Mouse (Mus musculus): ENCODE data around the gene Vmn1r185. TPM values are rescaled to one million over a fixed set of nuclear protein-coding genes. Genes with fewer than 3 reads are reported as not detected.
"Not testable (repeated sequence)": the region's sequence is repeated elsewhere in the genome, so short reads cannot be mapped to it uniquely, and the experiment has no call there.

The Vmn1r185 gene
- polyA plus RNA-seq (2012; ENCODE audit: insufficient read depth, low replicate concordance), result not detected in 2 replicates

GRCm38 (mm10) chr7:26618364-26618763 is at the start of gene Vmn1r185:
Vmn1r185 (minus strand) TSS chr7:26618464.
- not testable (repeated sequence) for H3K36me3 ChIP-seq (replicated peaks; ENCODE audit: low read length); H3K4me1 ChIP-seq; H3K27me3 ChIP-seq (replicated peaks); H3K9me3 ChIP-seq; H3K4me3 ChIP-seq (replicated peaks)

GRCm38 (mm10) chr7:26667466-26667865 is 49.2 kb upstream of the Vmn1r185 start:
- H3K27me3 ChIP-seq (replicated peaks); H3K4me1 ChIP-seq; H3K36me3 ChIP-seq (replicated peaks; ENCODE audit: low read length); H3K4me3 ChIP-seq (replicated peaks): not testable (repeated sequence)
- peaks cover 11% of the 10 kb centered on the region; the same call in 1 of the 2 replicates for H3K9me3 ChIP-seq

- Histone ChIP-seq H3K4me1 (no peaks in the 10 kb centered on the region), H3K36me3 (replicated peaks; ENCODE audit: low read length) (no peaks in the 10 kb centered on the region), H3K27me3 (replicated peaks) (no peaks in the 10 kb centered on the region), H3K4me3 (replicated peaks) (no peak overlapping the region), H3K9me3 (peaks cover 22% of the 10 kb centered on the region)
- TF ChIP-seq GATA1 (IDR thresholded peaks at IDR 0.05; ENCODE audit: borderline replicate concordance, low read length) (no peak), FLI1 (IDR thresholded peaks at IDR 0.05; ENCODE audit: low read length) (no peak)
These were observed 47.7 kb upstream of the Vmn1r185 start for GRCm38 (mm10) chr7:26666011-26666410.

GRCm38 (mm10) chr7:26589774-26590173 is 28.5 kb downstream of the Vmn1r185 start:
- H3K36me3 ChIP-seq (replicated peaks; ENCODE audit: low read length), result no peaks in the 10 kb centered on the region
- no peak overlapping the region for H3K4me3 ChIP-seq (replicated peaks)
- TF ChIP-seq FLI1 (IDR thresholded peaks at IDR 0.05; ENCODE audit: low read length) (no peak), GATA1 (IDR thresholded peaks at IDR 0.05; ENCODE audit: borderline replicate concordance, low read length) (no peak)
- no peaks in the 10 kb centered on the region for H3K4me1 ChIP-seq
- no peaks in the 10 kb centered on the region for H3K27me3 ChIP-seq (replicated peaks)
- peaks cover 3% of the 10 kb centered on the region; the same call in 1 of the 2 replicates for H3K9me3 ChIP-seq

GRCm38 (mm10) chr7:26589077-26589476 is 29.2 kb downstream of the Vmn1r185 start:
- Histone ChIP-seq H3K27me3 (replicated peaks) (no peaks in the 10 kb centered on the region), H3K4me1 (no peaks in the 10 kb centered on the region), H3K9me3 (peaks cover 3% of the 10 kb centered on the region; the same call in 1 of the 2 replicates), H3K36me3 (replicated peaks; ENCODE audit: low read length) (no peaks in the 10 kb centered on the region), H3K4me3 (replicated peaks) (no peak overlapping the region)
- no peak for TF ChIP-seq GATA1 (IDR thresholded peaks at IDR 0.05; ENCODE audit: borderline replicate concordance, low read length)
- no peak for TF ChIP-seq FLI1 (IDR thresholded peaks at IDR 0.05; ENCODE audit: low read length)

Other genes with a start within 250 kb of the Vmn1r185 start
- gene Nlrp9c, start 214.8 kb downstream of the Vmn1r185 start, polyA plus RNA-seq (2012; ENCODE audit: insufficient read depth, low replicate concordance), result 0.55 TPM in 1 of 2 replicates, not detected in the other
- not detected in 2 replicates for gene Nlrp4a, start 183.4 kb downstream of the Vmn1r185 start, polyA plus RNA-seq (2012; ENCODE audit: insufficient read depth, low replicate concordance)
- gene Nlrp9a, start 83.4 kb downstream of the Vmn1r185 start, polyA plus RNA-seq (2012; ENCODE audit: insufficient read depth, low replicate concordance), result not detected in 2 replicates
- gene Cyp2b23, start 68.0 kb upstream of the Vmn1r185 start, polyA plus RNA-seq (2012; ENCODE audit: insufficient read depth, low replicate concordance), result not detected in 2 replicates
- gene Cyp2b19, start 138.7 kb upstream of the Vmn1r185 start, polyA plus RNA-seq (2012; ENCODE audit: insufficient read depth, low replicate concordance), result 0.64 TPM in 1 of 2 replicates, not detected in the other
- not detected in 2 replicates for gene Cyp2g1, start 190.4 kb upstream of the Vmn1r185 start, polyA plus RNA-seq (2012; ENCODE audit: insufficient read depth, low replicate concordance)
- not detected in 2 replicates for gene Cyp2a5, start 216.8 kb upstream of the Vmn1r185 start, polyA plus RNA-seq (2012; ENCODE audit: insufficient read depth, low replicate concordance)